Mouse (Mus musculus): Measurements from ENCODE around the gene Glo1.
"Not testable (repeated sequence)": the region's sequence is repeated elsewhere in the genome, so short reads cannot be mapped to it uniquely, and the experiment has no call there.

The Glo1 gene

GRCm38 (mm10) chr17:30626719-30627118 is at the start of gene Glo1:
Gene Glo1 (minus strand): TSS chr17:30626871.
- not testable (repeated sequence) for ATAC-seq (ENCODE audit: insufficient number of reproducible peaks, low FRiP score, low TSS enrichment)

- ATAC-seq (ENCODE audit: insufficient number of reproducible peaks, low FRiP score, low TSS enrichment): no peak
These were observed 48.5 kb upstream of the Glo1 start for GRCm38 (mm10) chr17:30675021-30675740.

- ATAC-seq (ENCODE audit: insufficient number of reproducible peaks, low FRiP score, low TSS enrichment): no peak
These were observed 46.4 kb upstream of the Glo1 start for GRCm38 (mm10) chr17:30673023-30673422.

DNA sequence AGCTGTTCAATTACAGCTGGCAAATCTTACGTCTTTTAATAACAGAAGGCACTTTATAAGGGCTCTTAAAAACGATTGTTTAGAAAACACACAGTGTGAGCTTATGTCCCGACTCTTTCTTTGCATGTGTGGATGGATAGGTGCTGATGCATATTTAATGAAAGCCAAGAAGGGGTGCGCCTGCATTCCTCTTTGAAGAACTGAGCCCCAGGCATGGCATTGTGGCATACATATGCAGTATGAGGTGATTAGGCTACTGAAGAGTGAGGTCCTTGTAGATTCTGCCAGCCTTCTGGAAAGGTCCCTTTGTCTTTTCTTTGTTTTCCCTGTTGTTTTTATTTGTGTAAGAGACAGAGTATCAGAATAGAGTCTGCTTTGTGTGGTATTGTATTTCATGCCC is 45.9 kb upstream of the Glo1 start:
- no peak for ATAC-seq (ENCODE audit: insufficient number of reproducible peaks, low FRiP score, low TSS enrichment)

DNA sequence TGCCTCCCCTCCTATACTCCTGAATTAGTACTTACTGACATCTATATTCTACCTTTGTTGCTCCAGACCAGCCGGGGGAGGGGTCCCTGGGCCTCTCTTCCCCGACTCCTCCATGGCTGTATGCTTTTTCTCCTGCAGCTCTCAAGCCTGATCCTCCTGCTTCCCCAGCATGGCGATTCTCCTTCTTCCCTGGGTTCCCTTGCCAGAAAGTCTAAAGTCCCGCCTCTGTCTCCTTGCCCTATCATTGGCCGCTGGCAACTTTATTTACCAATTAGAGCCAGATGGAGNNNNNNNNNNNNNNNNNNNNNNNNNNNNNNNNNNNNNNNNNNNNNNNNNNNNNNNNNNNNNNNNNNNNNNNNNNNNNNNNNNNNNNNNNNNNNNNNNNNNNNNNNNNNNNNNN is 38.2 kb upstream of the Glo1 start:
- no peak for ATAC-seq (ENCODE audit: insufficient number of reproducible peaks, low FRiP score, low TSS enrichment)

- ATAC-seq (ENCODE audit: insufficient number of reproducible peaks, low FRiP score, low TSS enrichment): no peak
These were observed 36.5 kb upstream of the Glo1 start for GRCm38 (mm10) chr17:30663170-30663569.

DNA sequence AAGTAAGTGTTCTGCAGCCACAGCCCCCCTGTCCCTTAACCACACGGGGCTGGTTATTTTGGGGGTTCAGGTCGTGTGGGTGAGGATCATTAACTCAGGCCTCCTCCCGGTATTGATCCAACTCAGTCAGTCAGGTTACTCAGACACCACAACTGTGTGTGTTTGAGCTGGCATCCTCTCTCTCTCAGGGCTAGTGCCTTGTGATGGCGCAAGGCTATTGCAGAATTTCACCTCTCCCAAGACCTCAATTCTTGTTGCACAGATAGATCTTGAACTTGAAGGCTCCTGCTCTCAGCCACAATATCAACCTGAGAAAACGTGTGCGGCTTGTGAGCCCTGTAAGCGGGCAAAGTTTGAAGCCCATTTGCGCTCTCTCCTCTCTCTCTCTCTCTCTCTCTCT is 35.5 kb upstream of the Glo1 start:
- ATAC-seq (ENCODE audit: insufficient number of reproducible peaks, low FRiP score, low TSS enrichment): no peak

DNA sequence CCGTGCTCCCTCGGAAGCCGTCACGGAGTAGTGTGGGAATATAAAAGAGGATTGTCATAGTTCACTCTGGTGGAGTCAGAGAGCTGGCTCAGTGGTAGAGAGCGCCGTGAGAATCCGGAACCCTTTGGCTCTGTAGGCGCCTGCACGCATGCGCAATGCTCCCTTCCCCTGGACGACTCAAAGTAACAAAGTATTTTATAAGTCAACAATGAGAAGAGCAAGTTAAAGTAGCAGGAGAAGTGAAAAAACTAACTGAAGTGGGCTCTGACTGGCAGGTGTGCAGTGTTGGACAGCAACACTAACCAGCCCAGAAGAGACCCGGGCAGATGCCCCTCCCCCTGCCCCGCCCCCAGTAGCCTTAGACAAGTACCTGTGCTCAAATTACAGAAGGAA is 31.5 kb upstream of the Glo1 start:
- ATAC-seq (ENCODE audit: insufficient number of reproducible peaks, low FRiP score, low TSS enrichment): no peak

GRCm38 (mm10) chr17:30657530-30658151 is 31.0 kb upstream of the Glo1 start:
- no peak for ATAC-seq (ENCODE audit: insufficient number of reproducible peaks, low FRiP score, low TSS enrichment)

DNA sequence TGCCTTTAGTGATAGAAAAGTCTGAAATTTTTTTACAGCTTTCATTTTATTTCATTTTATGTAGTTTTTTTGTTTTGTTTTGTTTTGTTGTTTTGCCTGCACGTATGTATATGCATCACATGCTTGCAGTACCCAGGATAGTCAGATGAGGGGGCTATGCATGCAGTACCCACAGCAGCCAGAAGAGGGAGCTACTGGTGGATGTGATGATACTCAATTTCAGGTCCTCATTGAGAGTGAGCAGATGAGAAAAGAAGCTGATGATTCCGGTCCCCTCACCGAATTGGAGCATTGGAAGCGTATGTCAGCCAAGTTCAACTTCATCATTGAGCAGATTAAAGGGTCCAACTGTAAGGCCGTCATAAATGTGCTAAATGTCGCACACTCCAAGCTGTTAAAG is 26.3 kb upstream of the Glo1 start:
- no peak for ATAC-seq (ENCODE audit: insufficient number of reproducible peaks, low FRiP score, low TSS enrichment)

DNA sequence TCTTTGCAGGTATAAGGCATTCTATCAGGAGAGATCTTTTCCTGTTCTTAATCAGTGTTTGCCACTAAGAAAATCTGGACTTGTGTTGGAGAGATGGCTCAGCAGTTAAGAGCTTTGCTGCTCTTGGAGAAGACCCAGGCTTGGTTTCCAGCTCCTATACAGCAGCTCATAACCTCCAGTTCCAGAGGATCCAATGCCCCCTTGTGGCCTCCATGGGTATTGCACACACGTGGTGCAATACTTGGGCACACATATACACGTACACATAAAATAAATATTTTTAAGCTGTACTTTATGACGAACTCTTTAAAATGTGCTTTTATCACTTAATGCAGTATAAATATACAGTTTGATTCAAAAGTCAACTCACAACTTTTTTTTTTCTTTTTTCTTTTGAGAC is 22.1 kb upstream of the Glo1 start:
- no peak for ATAC-seq (ENCODE audit: insufficient number of reproducible peaks, low FRiP score, low TSS enrichment)

DNA sequence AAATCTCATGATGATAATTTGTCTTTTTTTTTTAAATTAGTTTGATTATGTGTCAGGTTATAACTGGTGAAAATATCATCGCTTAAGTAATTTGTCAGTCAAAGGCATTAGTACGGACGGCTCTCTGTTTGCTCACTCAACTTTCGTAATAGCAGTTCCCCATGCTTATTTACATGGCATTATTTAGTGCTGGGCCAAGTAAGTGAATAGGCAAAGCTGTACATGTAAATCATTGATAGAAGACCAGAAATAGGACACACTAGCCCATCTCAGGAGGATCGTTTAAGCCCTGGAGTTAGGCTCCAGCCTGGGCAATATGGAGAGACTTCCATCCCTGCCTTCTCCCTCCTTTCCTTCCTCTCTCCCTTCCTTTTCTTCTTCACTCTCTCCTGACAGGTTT is 14.2 kb upstream of the Glo1 start:
- ATAC-seq (ENCODE audit: insufficient number of reproducible peaks, low FRiP score, low TSS enrichment): no peak

DNA sequence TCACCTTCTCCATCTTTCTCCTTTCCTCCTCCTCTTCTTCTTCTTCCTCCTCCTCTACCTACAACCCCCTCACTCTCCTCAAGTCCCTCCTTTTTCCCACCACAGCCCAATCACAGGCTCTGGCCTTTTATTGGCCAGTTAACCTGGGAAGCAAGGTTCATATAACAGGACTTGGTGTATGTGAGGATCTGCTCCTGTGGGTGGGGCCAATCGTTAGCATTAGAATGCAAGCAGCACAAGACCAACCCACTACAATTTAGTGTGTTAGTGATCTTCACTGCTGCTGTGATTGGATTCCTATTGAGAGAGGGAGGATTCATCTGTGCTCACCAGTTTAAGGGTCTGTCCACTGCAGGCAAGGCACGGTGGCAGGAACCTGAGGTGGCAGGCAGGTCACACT is 12.3 kb upstream of the Glo1 start:
- ATAC-seq (ENCODE audit: insufficient number of reproducible peaks, low FRiP score, low TSS enrichment): no peak

DNA sequence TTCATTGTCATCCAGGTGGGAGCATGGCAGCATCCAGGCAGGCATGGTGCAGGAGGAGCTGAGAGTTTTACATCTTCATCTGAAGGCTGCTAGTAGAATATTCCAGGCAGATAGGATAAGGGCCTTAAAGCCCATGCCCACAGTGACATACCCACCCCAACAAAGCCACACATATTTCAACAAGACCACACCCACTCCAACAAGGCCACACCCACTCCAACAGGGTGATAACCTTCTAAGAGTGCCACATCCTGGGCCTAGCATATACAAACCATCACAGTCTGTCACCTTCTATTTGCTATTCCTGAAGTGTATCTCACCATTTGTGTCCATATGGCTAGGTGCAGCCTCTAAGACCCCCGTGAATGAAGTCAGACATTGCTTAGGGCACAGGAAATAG is 11.0 kb upstream of the Glo1 start:
- ATAC-seq (ENCODE audit: insufficient number of reproducible peaks, low FRiP score, low TSS enrichment): no peak

DNA sequence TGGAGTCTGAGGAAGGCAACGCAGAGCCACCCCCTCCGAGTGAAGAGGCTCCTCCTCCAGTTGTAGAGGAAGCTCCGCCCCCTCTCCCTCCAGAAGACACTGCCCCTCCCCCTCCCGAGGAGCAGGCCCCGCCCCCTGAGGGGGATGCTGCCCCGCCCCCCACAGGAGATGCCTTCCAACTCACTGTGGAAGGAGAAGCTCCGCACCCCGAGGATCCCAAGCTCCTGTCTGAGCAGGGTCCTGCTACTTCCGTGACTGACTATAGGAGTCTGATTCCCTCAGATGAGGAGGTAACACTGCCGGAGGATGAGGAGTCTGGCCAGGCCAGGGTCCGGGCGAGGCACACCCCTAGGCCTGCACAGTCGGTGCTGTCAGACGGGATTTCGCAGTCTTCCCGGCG is 8.7 kb upstream of the Glo1 start:
- no peak for ATAC-seq (ENCODE audit: insufficient number of reproducible peaks, low FRiP score, low TSS enrichment)

- ATAC-seq (ENCODE audit: insufficient number of reproducible peaks, low FRiP score, low TSS enrichment): not testable (repeated sequence)
These were observed 2.5 kb downstream of the Glo1 start, which contains the start of gene Dnah8 for GRCm38 (mm10) chr17:30624132-30624531. Gene Dnah8 (plus strand): TSS chr17:30624354.

GRCm38 (mm10) chr17:30623200-30623599 is 3.5 kb downstream of the Glo1 start:
- no peak for ATAC-seq (ENCODE audit: insufficient number of reproducible peaks, low FRiP score, low TSS enrichment)

DNA sequence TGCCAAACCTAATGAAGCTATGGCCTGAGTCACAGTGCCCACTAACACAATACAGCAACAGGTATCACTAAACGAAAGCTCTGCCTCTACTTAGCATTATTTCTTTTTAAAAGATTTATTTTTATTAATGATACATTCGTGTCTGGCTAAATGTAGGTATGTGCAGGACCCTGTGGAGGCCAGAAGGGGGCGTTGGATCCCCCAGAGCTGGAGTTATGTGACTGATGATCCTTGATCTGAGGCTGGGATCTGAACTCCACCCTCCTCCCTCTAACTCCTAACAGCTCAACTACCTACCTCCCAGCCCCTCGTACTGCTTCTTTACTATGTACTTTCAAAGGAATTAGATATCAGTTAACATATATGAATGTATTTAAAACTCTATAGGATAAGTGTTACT is 5.2 kb downstream of the Glo1 start:
- no peak for ATAC-seq (ENCODE audit: insufficient number of reproducible peaks, low FRiP score, low TSS enrichment)

- no peak for ATAC-seq (ENCODE audit: insufficient number of reproducible peaks, low FRiP score, low TSS enrichment)
These were observed 6.1 kb downstream of the Glo1 start for GRCm38 (mm10) chr17:30620548-30620947.

DNA sequence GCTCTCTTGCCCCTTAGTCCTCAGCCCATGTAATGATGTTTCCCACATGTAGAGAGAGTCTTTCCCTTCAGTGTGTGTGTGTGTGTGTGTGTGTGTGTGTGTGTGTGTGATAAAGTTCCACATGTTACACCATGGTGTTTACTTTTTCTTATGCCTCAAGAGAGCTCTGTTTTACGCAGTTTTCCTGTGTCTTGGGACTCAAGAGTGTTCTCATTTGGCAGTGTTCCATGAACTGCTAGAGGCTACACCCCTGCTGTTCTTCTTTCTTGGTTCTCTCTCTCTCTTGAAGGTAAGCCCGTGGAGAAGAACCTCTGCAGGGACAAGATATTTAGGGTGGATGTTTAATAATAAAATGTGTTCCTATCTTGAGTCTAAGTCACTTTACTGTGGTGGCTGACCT is 7.5 kb downstream of the Glo1 start:
- ATAC-seq (ENCODE audit: insufficient number of reproducible peaks, low FRiP score, low TSS enrichment): no peak

DNA sequence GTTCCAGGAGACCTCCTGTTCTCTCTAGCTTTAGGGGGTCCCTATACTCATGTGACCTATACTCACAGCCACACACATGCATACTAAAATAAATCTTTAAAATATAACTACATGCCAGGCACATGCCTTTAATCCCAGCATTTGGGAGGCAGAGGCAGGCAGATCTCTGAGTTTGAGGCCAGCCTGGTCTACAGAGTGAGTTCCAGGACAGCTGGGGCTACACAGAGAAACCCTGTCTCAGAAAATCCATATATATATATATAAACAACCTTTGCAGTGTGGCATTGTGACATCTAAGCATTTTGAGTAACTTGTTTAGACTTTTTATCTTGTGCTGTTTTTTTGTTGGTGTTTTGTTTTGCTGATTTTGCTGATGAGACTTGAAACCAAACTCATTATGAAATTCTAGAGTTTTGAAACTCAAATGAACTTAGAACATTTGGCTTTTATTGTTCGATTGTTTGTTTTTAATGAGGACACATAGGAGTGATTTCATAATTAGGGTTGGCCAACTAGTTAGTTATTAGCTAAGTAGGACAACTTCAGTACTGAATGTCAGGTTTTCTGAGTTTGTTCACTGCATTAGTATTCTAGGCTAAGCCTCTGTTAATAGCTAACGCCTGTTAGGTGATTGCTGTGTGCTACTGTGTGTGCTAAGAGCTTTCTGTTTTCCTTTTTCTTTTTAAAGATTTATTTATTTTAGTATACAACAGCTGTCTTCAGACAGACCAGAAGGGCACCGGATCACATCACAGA is 8.4 kb downstream of the Glo1 start:
- no peak for ATAC-seq (ENCODE audit: insufficient number of reproducible peaks, low FRiP score, low TSS enrichment)

DNA sequence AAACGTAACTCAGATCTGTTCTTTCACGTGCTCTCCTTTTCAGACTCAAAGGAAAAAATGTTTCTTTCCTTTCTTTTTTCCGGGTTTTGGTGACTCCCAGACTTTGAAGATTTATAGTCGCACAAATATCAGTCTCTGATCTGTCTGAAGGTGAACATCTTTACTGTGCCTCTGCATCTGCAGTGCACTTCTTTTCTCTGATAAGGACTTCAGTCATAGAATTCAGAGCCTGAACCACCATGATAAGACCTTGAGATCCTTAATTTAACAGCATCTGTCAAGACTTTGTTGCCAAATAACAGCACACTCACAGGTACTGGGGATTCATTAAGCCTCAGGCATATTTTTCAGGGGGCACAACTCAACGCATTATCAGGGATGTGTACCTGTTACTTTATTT is 10.5 kb downstream of the Glo1 start:
- ATAC-seq (ENCODE audit: insufficient number of reproducible peaks, low FRiP score, low TSS enrichment): no peak

All from cerebellum, adult (tissue).